Mouse (Mus musculus) midbrain, embryonic 14.5 days (tissue): ENCODE results near the gene Arl2. TPM values are rescaled to one million over a fixed set of nuclear protein-coding genes. Genes with fewer than 3 reads are reported as not detected.
"Not testable (repeated sequence)": the region's sequence is repeated elsewhere in the genome, so short reads cannot be mapped to it uniquely, and the experiment has no call there.

ENCODE experiments used
- ATAC-seq: fragments of 200-750 bp; cut with Nextera tagmentation; 2 replicates; pipeline ENCODE4 v1.8.0; 2017; ENCODE audit warnings: moderate number of reproducible peaks, moderate library complexity; ENCODE audit not compliant: low FRiP score, low TSS enrichment
- DNase-seq: peaks from one replicate; pipeline ENCODE4 v3.0.0-alpha.2; 2015
- H3K27ac ChIP-seq: fragments of 300-500 bp; sonication (generic); replicated peaks from 2 replicates; pipeline ENCODE4 v1.5.1; 2014; ENCODE audit warnings: mild to moderate bottlenecking, low read depth, low read length, moderate library complexity
- H3K27me3 ChIP-seq: fragments of 300-500 bp; sonication (generic); 2 replicates; pipeline ENCODE4 v1.6.1; 2014; ENCODE audit warnings: low read length, control low read depth, mixed read lengths; ENCODE audit not compliant: control insufficient read depth, insufficient read depth
- H3K36me3 ChIP-seq: fragments of 300-500 bp; sonication (generic); 2 replicates; pipeline ENCODE4 v1.6.1; 2014; ENCODE audit warnings: low read length, control low read depth; ENCODE audit not compliant: control insufficient read depth, insufficient read depth
- H3K4me1 ChIP-seq: fragments of 300-500 bp; sonication (generic); 2 replicates; pipeline ENCODE4 v1.6.1; 2014; ENCODE audit warnings: mild to moderate bottlenecking, antibody characterized with exemption, low read length, control low read depth; ENCODE audit not compliant: control insufficient read depth, insufficient read depth
- H3K4me2 ChIP-seq: fragments of 300-500 bp; sonication (generic); 2 replicates; pipeline ENCODE4 v1.6.1; 2014; ENCODE audit warnings: mild to moderate bottlenecking, low read length, moderate library complexity
- H3K4me3 ChIP-seq: fragments of 300-500 bp; sonication (generic); replicated peaks from 2 replicates; pipeline ENCODE4 v1.5.1; 2014; ENCODE audit warnings: low read depth, low read length
- H3K9ac ChIP-seq: fragments of 300-500 bp; sonication (generic); replicated peaks from 2 replicates; pipeline ENCODE4 v1.6.1; 2014; ENCODE audit warnings: mild to moderate bottlenecking, low read length, moderate library complexity
- H3K9me3 ChIP-seq: fragments of 300-500 bp; sonication (generic); 2 replicates; pipeline ENCODE4 v1.6.1; 2016; ENCODE audit warnings: low read length, control low read depth, mixed read lengths; ENCODE audit not compliant: control insufficient read depth
- WGBS: fragments of 180-500 bp; shearing (Covaris S2); extraction: QIAGEN DNeasy Blood & Tissue Kit; methylation state at CpG from one replicate; pipeline ENCODE4 v1.1.7; 2014; 5-methylcytosine and 5-hydroxymethylcytosine counted together
- polyA plus RNA-seq: library from polyadenylated mRNA; unstranded; fragments of >200 nt; fragmentation: Nextera tagmentation; extraction: Ambion mirVana; gene quantifications from 2 replicates; pipeline ENCODE4 v1.2.1, GENCODE M21; 2014

The Arl2 gene
- polyA plus RNA-seq, 1 experiment from 2014 or later = 104 TPM

DNA sequence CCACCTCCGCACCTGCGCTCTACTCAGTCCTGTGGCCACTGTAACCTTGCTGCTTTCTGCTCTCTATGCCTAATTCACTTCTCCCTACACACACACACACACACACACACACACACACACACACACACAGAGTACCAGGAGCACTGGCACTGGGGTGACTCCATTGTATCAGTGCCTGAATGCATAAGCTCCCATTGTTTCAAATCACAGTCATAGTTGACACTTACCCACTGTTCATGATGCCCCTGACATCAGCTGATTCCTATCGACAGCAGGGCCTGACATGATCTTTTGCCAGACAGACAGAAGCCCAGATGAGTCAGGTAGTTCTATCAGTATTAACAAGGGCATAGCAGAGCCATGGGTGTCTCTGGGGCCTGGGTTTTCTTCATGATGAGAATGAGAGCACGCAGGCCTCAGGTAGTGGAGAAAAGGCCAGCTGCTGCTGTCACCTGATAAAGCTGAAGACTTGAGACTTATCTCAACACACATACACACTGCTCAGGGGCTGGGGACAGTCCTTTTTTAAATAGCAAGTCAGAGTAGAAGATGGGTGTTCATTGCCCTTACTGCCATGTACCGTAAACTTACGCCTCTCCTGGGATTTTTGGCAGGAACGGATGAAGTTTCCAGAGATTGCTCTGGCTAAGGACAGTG, 9.0 kb downstream of the Arl2 start:
- 0 out of 2 replicates have a peak, but pooled peaks cover 4% of the 10 kb centered on the region for H3K4me1 ChIP-seq
- H3K36me3 ChIP-seq = peaks cover 37% of the 10 kb centered on the region
- no peak overlapping the region for H3K9ac ChIP-seq
- H3K27me3 ChIP-seq = no peaks in the 10 kb centered on the region
- 92% methylated on average over 7 of the region's 7 CpGs for WGBS
- H3K4me3 ChIP-seq = no peak overlapping the region
- H3K9me3 ChIP-seq = no peaks in the 10 kb centered on the region
- no peak overlapping the region for H3K27ac ChIP-seq
- ATAC-seq = no peak
- no peak overlapping the region for H3K4me2 ChIP-seq
- no peak for DNase-seq

- not testable (repeated sequence) for H3K9ac ChIP-seq, H3K27ac ChIP-seq, H3K27me3 ChIP-seq, H3K9me3 ChIP-seq, ATAC-seq, H3K4me3 ChIP-seq, H3K4me2 ChIP-seq, H3K4me1 ChIP-seq, DNase-seq
- WGBS = 84% methylated on average over 7 of the region's 7 CpGs
- H3K36me3 ChIP-seq = peaks cover 20% of the 10 kb centered on the region
These were observed 10.8 kb downstream of the Arl2 start for GRCm38 (mm10) chr19:6130414-6131128.

GRCm38 (mm10) chr19:6127760-6128341, 13.5 kb downstream of the Arl2 start, which contains the start of gene Snx15:
Gene Snx15, minus strand, starts transcription at chr19:6128304.
- ATAC-seq = peak; percentile 92
- H3K4me2 ChIP-seq = peak within 1 kb of the TSS; percentile 47

DNA sequence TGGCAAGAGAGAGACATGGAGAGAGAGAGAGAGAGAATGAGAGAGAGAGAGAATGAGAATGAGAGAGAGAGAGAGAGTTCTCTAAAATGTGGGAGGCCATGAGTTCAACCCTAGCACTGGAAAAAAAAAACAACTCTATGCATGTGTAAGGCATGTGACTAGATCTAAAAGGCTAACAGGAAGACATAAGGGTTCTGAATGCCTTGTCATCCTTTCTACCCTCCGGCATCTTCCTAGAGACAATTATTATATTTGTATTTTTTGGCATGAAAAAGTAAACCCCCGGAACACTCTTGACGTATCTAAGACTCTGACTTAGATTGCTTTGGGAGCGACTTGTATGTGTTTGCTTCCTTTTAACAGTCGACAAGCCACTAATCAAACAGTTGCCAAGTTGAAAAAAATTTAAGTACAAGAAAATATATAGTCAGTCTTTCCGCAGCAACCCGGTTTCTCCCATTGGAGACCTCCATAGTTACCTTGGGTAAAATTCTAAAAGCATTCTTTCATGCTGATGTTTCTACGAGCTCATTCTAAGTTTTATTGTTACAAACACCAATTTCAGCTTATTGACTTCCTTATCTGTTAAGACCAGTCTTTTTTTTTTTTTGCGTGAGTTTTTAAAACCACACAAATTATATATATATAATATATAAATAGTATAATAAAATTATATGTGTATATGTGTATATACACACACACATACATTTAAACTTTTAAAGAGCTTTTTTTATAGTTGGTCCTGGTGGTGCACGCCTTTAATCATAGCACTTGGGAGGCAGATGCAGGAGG, 14.4 kb downstream of the Arl2 start:
- Histone ChIP-seq H3K36me3 (no peaks in the 10 kb centered on the region; the same call in 1 of the 2 replicates), H3K4me2 (peak overlapping the region; percentile 47), H3K9me3 (no peaks in the 10 kb centered on the region), H3K4me3 (peak overlapping the region; percentile 45), H3K4me1 (0 out of 2 replicates have a peak, but pooled peaks cover 4% of the 10 kb centered on the region), H3K9ac (peak overlapping the region; percentile 72; the same call in 1 of the 2 replicates), H3K27ac (0 out of 2 replicates have a peak overlapping the region, but pooled peaks have one; percentile 86), H3K27me3 (no peaks in the 10 kb centered on the region)
- WGBS = 78% methylated on average over 10 of the region's 10 CpGs
- ATAC-seq (no peak), DNase-seq (no peak)

More at GRCm38 (mm10) chr19:6127760-6128341, 13.5 kb downstream of the Arl2 start, which contains the start of gene Snx15:
- DNase-seq = peak; percentile 95
- no peaks in the 10 kb centered on the region; the same call in 1 of the 2 replicates for H3K36me3 ChIP-seq
- H3K9ac ChIP-seq = peak within 1 kb of the TSS; percentile 72
- H3K4me1 ChIP-seq = 0 out of 2 replicates have a peak, but pooled peaks cover 4% of the 10 kb centered on the region
- H3K27me3 ChIP-seq = no peaks in the 10 kb centered on the region
- under 1% methylated on average over 32 of the region's 32 CpGs for WGBS
- H3K9me3 ChIP-seq = no peaks in the 10 kb centered on the region
- peak within 1 kb of the TSS; percentile 86 for H3K27ac ChIP-seq
- peak within 1 kb of the TSS; percentile 45 for H3K4me3 ChIP-seq

DNA sequence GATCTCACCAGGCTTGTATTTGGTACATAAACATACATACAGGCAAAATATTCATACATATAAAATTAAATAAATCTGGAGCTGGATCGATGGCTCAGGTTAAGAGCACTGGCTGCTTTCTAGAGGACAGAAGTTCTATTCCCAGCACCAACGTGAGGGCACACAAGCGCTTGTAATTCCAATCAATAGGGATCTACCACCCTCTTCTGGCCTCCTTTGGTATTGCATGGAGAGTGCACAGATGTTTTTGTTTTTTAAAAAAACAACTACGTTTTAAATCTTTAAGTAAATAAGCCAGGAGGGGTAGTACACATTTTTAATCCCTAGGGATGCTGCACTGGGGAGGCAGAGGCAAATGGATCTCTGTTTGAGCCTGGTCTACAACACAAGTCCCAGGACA, 15.1 kb downstream of the Arl2 start:
- Histone ChIP-seq H3K36me3 (no peaks in the 10 kb centered on the region; the same call in 1 of the 2 replicates), H3K9ac (no peak overlapping the region), H3K4me2 (no peak overlapping the region), H3K27me3 (no peaks in the 10 kb centered on the region), H3K9me3 (no peaks in the 10 kb centered on the region), H3K27ac (no peak overlapping the region), H3K4me1 (0 out of 2 replicates have a peak, but pooled peaks cover 4% of the 10 kb centered on the region), H3K4me3 (no peak overlapping the region)
- ATAC-seq (no peak), DNase-seq (peak; percentile 70)
- 26% methylated on average over 4 of the region's 4 CpGs for WGBS

- H3K27me3 ChIP-seq = no peaks in the 10 kb centered on the region
- ATAC-seq (no peak), DNase-seq (no peak)
- no peak overlapping the region for H3K4me3 ChIP-seq
- peaks cover 2% of the 10 kb centered on the region for H3K36me3 ChIP-seq
- H3K27ac ChIP-seq = no peak overlapping the region
- H3K4me1 ChIP-seq = 0 out of 2 replicates have a peak, but pooled peaks cover 4% of the 10 kb centered on the region
- no peak overlapping the region for H3K4me2 ChIP-seq
- H3K9me3 ChIP-seq = no peaks in the 10 kb centered on the region
- 77% methylated on average over 2 of the region's 2 CpGs for WGBS
- no peak overlapping the region for H3K9ac ChIP-seq
These were observed 16.4 kb downstream of the Arl2 start for GRCm38 (mm10) chr19:6124898-6125297.

DNA sequence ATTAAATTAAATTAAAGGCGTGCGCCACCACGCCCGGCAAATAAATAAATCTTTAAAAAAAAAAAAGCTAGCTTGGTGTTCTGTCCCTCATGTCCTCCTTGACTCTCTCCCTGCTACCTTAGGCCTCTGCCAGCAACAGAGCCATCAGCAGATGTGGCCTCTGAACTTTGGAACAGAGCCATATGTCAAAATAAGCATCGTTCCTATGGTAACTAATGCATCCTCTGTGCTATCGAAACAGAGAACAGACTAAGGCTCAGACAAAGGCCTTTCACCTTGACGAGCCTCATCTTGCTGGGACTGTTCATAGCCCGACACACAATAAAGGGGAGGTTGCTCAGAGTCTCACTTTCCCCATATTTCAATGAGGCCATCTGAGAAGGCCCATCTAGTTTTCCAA, 18.0 kb downstream of the Arl2 start:
- H3K4me2 ChIP-seq = no peak overlapping the region
- DNase-seq (no peak), ATAC-seq (no peak)
- H3K4me1 ChIP-seq = peaks cover 4% of the 10 kb centered on the region; the same call in 1 of the 2 replicates
- 77% methylated on average over 8 of the region's 8 CpGs for WGBS
- H3K36me3 ChIP-seq = peaks cover 2% of the 10 kb centered on the region
- H3K27me3 ChIP-seq = no peaks in the 10 kb centered on the region
- H3K9ac ChIP-seq = no peak overlapping the region
- H3K9me3 ChIP-seq = no peaks in the 10 kb centered on the region
- 0 out of 2 replicates have a peak overlapping the region, but pooled peaks have one; percentile 10 for H3K27ac ChIP-seq
- H3K4me3 ChIP-seq = no peak overlapping the region

DNA sequence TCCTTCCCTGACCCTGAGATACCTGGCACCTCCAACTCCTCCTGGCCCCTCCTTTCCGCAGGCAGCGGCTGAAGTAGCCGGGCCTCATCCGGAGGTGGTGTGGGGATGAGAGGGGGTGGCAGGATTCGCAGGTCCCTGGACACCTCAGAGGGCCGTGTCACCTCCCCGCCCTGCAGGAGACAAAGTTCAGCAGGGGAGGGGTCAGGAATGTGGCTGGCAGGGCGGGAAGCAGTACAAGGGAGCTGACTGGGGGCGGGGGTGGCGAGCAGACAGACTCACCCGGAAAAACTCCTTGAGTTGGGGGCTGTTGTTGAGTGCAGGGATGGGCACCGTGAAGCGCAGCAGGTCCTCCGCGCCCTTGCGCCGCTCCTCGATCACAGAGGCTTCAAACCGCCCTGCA, 19.6 kb downstream of the Arl2 start:
- no peaks in the 10 kb centered on the region for H3K27me3 ChIP-seq
- DNase-seq (no peak), ATAC-seq (no peak)
- H3K27ac ChIP-seq = no peak overlapping the region
- H3K36me3 ChIP-seq = peaks cover 2% of the 10 kb centered on the region
- H3K9ac ChIP-seq = no peak overlapping the region
- no peaks in the 10 kb centered on the region for H3K9me3 ChIP-seq
- no peak overlapping the region for H3K4me3 ChIP-seq
- peaks cover 12% of the 10 kb centered on the region; the same call in 1 of the 2 replicates for H3K4me1 ChIP-seq
- H3K4me2 ChIP-seq = no peak overlapping the region
- WGBS = 41% methylated on average over 19 of the region's 19 CpGs
